Mouse (Mus musculus): ENCODE results near the gene Ston2.
A peak's percentile ranks its signal among the peaks of the same experiment; 100 is the strongest.
"Not testable (repeated sequence)": the region's sequence is repeated elsewhere in the genome, so short reads cannot be mapped to it uniquely, and the experiment has no call there.

Ston2 gene

GRCm38 (mm10) chr12:91791822-91792221, 3.6 kb upstream of the Ston2 start:
- no peak for DNase-seq (ENCODE audit: low read depth, low spot score)

- DNase-seq (ENCODE audit: low read depth, low spot score): peak; percentile 50
Measured at GRCm38 (mm10) chr12:91789801-91790200, 1.6 kb upstream of the Ston2 start.

- not testable (repeated sequence) for DNase-seq (ENCODE audit: low read depth, low spot score)
Measured at GRCm38 (mm10) chr12:91788446-91788845, 259 bp upstream of the Ston2 start.

DNA sequence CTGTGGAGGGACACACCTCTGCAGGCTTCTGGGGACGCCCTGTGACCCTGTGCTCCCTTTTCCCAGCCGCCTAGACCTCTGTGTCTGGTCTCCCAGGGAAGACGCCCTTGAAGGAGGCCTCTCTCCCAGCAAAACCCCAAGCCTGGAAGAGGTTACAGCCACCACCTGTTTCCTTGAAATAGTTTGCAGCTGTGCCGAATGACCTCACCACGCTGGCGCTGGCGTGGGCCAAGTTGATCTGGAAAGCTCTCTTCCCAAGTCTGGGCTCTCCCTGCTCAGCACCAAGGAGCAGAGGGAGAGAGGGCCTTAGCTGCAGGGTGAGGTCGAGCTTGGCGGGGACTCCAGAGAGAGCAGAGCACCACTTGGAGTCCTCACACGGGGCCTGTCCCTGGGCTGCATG, 1.8 kb downstream of the Ston2 start:
- DNase-seq (ENCODE audit: low read depth, low spot score): no peak

DNA sequence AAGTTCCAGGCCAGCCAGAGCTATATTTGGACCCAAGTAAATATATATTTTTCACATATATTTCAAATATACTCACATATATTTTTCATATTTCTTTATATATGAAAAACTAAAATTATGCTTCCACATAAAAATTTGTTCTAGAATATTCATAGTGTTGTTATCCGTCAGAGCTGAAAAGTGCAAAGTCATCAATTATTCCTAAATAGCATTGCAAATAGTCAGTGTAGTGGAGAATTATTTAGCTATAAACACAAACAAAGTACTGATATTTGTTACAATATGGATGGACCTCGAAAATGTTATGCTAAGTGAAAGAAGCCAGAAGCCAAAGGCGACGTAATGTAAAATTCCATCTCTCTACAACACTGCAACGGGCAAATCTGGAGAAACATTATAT, 6.8 kb downstream of the Ston2 start:
- DNase-seq (ENCODE audit: low read depth, low spot score): no peak

DNA sequence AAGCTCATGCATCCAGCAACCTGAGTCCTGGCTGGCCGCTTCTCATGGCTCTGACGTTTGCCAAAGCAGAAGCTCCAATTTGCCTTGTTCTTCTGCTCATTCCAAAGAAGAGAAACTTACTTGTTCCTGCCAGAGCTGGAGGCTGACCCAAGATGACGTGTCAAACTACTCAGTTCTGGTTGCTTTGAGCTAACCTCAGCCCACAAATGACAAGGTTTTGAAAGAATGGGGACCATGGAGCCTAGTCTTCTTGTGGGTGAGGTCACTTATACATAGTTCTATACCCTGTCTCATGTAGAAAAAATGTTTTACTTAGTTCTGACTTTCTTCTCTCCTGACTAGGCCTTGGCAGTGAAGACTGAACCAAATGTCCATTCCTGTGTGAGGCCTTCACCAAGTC, 7.7 kb downstream of the Ston2 start:
- no peak for DNase-seq (ENCODE audit: low read depth, low spot score)

DNA sequence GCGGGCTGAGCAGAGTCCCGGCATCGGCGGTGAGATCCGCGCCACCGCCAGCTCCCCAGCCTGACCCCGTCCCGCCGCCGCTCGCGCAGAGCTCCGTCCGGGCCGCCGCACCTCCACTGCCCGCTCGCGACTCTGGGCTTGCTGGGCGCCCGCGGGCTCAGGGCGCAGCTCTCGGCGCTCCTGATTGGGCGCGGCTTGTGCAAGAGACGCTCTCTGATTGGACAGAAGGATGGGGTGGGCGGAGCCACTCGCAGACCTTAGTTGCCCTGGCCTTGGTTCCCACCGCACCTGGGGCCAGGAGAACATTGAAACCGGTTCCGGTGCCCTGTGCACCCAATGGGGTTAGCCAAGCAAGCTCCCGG, 9.2 kb downstream of the Ston2 start:
- peak; percentile 68 for DNase-seq (ENCODE audit: low read depth, low spot score)

GRCm38 (mm10) chr12:91778211-91779003, 9.8 kb downstream of the Ston2 start:
- DNase-seq (ENCODE audit: low read depth, low spot score): no peak

GRCm38 (mm10) chr12:91776342-91776741, 11.8 kb downstream of the Ston2 start:
- DNase-seq (ENCODE audit: low read depth, low spot score): no peak

- no peak for DNase-seq (ENCODE audit: low read depth, low spot score)
Measured at GRCm38 (mm10) chr12:91774811-91775284, 13.3 kb downstream of the Ston2 start.

- no peak for DNase-seq (ENCODE audit: low read depth, low spot score)
Measured at GRCm38 (mm10) chr12:91768871-91769270, 19.3 kb downstream of the Ston2 start.

- no peak for DNase-seq (ENCODE audit: low read depth, low spot score)
Measured at GRCm38 (mm10) chr12:91768176-91768575, 20.0 kb downstream of the Ston2 start.

- DNase-seq (ENCODE audit: low read depth, low spot score): no peak
Measured at GRCm38 (mm10) chr12:91766338-91767107, 21.7 kb downstream of the Ston2 start.

GRCm38 (mm10) chr12:91765504-91765903, 22.7 kb downstream of the Ston2 start:
- no peak for DNase-seq (ENCODE audit: low read depth, low spot score)

GRCm38 (mm10) chr12:91765054-91765453, 23.1 kb downstream of the Ston2 start:
- no peak for DNase-seq (ENCODE audit: low read depth, low spot score)

DNA sequence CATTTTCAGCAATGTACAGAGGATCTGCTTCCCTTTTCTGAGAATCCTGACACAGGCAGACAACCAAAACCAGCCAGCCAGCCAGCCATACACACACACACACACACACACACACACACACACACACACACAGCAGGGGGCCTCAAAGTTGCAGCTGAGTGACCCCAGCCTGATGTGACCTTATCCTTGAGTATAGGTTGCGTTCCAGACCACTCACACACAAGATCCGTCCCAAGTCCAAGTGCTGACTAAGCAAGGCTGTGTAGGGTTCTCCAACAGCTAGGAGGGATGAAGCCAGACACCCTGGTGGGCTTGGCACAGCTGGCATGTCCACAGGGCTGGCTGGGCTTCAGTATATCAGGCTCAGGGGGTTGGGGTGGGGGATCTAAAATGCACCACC, 23.7 kb downstream of the Ston2 start:
- DNase-seq (ENCODE audit: low read depth, low spot score): no peak

DNA sequence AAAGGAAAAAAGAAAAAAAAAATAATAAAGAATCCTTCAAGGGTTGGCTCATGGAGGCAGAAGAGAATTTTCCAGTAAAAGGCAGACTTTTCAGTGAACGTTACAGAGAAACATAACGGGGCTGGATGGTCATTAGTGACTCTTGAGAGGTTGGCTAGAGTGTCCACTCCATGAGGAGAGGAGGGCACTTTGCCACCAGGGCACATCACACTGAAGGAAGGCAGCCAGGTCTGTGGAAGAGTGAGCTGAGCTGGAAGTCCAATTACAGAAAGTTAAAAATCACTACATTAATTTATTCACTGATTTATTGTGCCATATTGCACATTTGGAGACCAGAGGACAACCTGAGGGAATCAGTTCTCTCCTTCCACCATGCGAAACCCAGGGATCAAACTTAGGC, 28.4 kb downstream of the Ston2 start:
- DNase-seq (ENCODE audit: low read depth, low spot score): no peak

GRCm38 (mm10) chr12:91757854-91758562, 30.2 kb downstream of the Ston2 start:
- DNase-seq (ENCODE audit: low read depth, low spot score): no peak

- DNase-seq (ENCODE audit: low read depth, low spot score): no peak
Measured at GRCm38 (mm10) chr12:91756562-91757166, 31.5 kb downstream of the Ston2 start.

GRCm38 (mm10) chr12:91754606-91755005, 33.6 kb downstream of the Ston2 start:
- no peak for DNase-seq (ENCODE audit: low read depth, low spot score)

GRCm38 (mm10) chr12:91752711-91753110, 35.5 kb downstream of the Ston2 start:
- DNase-seq (ENCODE audit: low read depth, low spot score): no peak

Measured in c-Kit-negative CD71-positive TER-119-positive erythroid progenitor cells, embryonic 14.5 days (primary cell).